Mouse (Mus musculus) telencephalon, adult 2 months (tissue): ENCODE data around the gene Zfp595.
"Not testable (repeated sequence)": the region's sequence is repeated elsewhere in the genome, so short reads cannot be mapped to it uniquely, and the experiment has no call there.

Experiments
- DNase-seq: peaks from one replicate; pipeline ENCODE4 v3.0.0-alpha.2; 2011; ENCODE audit warnings: low read depth, low spot score

The Zfp595 gene

DNA sequence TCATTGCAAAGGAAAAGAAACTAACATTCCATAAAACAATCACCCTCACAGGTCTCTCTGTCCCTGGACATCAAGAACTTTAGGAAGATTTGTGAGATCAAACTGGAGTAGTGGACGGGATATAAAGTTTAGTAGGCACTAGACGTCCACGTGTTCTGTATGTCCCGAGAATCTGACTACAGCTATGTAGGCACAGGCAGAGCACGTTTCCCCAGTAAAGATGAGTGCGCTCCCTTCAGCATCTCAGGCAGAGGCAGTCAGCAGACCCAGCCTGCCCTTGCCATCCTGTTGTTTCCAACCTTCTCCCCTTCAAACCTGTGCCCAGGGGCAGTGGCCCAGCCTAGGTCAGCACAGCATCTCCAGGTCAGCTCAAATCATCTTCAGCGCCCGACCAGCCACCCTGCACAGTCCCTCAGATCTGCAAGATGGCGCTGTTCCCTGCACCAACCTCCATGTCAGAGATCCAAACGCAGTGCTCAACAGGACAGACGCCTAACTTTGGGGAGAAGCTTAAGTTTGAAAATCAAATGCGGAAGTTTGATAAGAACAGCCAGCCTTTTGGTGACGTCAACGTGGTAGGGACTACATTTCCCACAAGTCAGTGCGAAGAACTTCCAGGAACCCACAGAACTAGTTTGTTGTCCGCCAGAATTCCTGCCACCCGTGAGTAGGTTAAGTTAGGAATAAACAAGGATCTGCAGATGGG lies at the start of gene Zfp595:
Gene Zfp595, minus strand, starts transcription at position 552 of the 706 bp plus-strand sequence.
- DNase-seq: peak; percentile 92

GRCm38 (mm10) chr13:67376255-67376654 lies 43.9 kb upstream of the Zfp595 start:
- not testable (repeated sequence) for DNase-seq

DNA sequence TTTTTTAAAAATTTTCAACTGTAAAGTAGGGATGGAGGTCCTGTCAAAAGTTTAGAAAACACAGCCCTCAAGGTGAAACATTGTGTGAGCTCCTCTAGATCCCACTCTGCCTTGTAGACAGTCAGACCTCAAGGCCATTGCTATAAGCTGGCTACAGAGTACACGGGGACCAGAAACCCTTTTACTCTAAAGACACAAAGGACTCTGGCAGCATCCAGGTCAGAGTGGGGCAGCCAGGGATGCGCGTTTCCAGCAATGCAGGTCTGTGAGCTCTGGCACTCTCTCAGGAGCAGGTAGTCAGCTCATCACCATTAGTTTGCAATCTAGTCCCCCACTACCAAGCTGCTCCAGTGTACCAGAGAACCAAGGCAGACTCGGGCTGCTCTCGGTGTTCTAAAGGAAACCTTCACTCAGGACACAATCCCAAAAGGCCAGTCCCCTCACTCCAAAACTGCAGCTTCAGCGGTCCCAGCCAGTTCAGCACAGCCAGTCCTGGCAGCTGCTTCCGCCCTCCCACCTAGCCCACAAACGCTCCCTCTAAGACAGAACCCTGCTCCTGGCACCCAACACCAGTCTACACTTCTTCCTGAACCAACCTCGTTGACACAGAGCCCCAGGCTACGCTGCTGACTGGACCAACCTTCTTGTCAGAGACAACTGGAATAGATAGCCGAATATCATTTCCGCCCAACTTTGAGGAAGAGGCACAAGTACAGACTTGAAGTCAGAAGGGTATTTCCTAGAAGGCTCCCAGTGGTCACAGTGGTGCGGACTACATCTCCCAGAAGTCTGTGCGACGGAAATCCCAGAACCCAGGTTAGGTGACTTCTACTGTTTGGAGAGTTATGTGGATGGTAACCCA lies 42.9 kb upstream of the Zfp595 start, which contains the start of the genes Gm28041 and Zfp456:
Gene Gm28041, minus strand, starts transcription at position 684 of the 862 bp plus-strand sequence.
Gene Zfp456, minus strand, starts transcription at position 761 of the 862 bp plus-strand sequence.
- DNase-seq: peak; percentile 27

GRCm38 (mm10) chr13:67360131-67360744 lies 27.9 kb upstream of the Zfp595 start, which contains the start of the genes Gm28044 and Zfp953:
Gene Gm28044, minus strand, starts transcription at chr13:67360536.
Gene Zfp953, minus strand, starts transcription at chr13:67360605.
- peak; percentile 85 for DNase-seq

DNA sequence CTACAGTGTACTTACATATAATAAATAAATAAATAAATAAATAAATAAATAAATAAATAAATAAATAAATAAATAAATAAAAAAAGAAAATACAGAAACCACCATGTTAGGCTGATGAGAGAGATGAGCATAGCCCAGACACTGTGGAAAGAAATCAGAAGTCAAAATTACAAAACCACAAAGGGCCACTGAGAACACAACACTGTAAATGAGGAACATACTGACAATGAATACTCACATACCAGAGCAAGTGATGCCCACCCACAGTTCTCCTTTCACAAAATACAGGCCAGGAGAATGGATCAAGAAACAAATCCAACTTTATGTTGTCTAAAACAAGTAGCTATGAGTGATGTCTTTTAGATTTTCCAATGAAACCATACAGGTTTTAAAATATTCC lies 19.5 kb upstream of the Zfp595 start:
- DNase-seq: no peak

DNA sequence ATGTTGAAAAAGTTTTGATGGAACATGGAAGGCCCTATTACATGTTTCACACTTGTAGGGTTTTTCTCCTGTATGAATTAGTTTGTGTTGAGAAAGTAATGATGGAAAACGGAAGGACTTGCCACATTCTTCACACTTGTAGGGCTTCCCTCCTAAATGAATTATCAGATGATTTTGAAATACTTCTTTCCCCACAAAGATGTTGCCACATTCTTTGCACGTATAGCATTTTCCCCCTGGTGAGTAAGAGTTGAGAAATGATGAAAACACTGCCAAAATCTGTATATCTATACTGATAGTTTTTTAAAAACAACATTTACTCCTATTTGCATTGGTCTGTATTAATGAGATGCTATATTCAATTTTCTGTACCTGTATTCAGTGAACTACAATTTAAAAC lies 11.1 kb upstream of the Zfp595 start:
- DNase-seq: no peak

GRCm38 (mm10) chr13:67332877-67333276 lies 507 bp upstream of the Zfp595 start:
- DNase-seq: no peak

DNA sequence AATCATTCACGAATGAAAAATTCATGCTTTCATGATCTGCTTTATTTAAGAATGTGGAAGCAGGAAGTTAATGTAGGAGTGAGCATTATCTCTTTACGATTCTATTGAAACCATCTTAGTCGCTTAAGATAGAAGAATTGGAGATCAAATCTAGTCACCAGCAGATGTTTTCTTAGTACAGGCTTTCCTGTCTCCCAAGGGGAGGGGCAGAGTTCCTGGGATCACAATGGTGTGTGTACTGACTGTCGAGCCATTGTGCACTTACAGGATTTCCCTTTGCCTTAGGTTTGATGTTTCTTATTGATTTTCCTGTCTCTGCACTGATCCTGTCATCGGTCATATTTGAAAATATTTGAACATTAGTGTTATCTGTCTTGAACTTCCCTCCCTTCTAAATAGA lies 25.7 kb downstream of the Zfp595 start:
- no peak for DNase-seq

GRCm38 (mm10) chr13:67305822-67306672 lies 26.3 kb downstream of the Zfp595 start, which contains the start of gene Zfp457:
Gene Zfp457, minus strand, starts transcription at chr13:67306485.
- peak; percentile 96 for DNase-seq

GRCm38 (mm10) chr13:67278314-67278713 lies 54.1 kb downstream of the Zfp595 start, which contains the start of gene Zfp458:
Gene Zfp458, minus strand, starts transcription at chr13:67278466.
- DNase-seq: peak; percentile 34

- DNase-seq: not testable (repeated sequence)
Observed at GRCm38 (mm10) chr13:67269383-67270065, 62.8 kb downstream of the Zfp595 start.

DNA sequence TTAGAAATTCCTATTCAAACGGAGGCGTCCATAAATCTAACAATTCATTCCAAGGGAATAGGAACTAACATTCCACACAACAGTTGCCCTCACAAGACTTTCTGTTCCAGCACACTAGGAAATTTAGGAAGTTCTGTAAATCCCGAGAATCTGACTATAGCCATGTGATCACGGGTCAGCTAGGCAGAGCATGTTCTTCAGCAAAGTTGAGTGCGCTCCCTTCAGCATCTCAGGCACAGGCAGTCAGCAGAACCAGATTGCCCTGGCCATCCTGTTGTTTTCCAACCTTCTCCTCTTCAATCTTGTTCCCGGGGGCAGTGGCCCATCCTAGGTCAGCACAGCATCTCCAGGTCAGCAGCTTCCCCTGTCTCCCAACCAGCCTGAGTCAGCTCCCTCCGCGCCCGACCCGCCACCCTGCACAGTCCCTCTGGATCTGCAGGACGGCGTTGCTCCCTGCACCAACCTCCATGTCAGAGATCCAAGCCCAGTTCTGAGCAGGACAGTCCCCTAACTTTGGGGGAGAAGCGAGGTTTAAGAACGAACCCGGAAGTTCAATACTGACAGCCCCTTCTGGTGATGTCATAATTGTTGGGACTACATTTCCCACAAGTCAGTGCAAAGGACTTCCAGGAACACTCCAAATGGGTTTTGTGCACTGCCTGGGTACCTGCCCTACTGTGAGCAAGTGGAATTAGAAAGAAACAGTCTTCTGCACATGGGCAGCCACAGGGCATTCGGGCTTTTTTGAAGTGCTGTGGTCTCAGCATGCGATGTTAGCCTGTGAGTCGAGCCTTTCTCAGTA lies 63.6 kb downstream of the Zfp595 start:
- peak; percentile 57 for DNase-seq
